Mouse (Mus musculus): ENCODE data around the gene Atp2a3.

Gene Atp2a3

DNA sequence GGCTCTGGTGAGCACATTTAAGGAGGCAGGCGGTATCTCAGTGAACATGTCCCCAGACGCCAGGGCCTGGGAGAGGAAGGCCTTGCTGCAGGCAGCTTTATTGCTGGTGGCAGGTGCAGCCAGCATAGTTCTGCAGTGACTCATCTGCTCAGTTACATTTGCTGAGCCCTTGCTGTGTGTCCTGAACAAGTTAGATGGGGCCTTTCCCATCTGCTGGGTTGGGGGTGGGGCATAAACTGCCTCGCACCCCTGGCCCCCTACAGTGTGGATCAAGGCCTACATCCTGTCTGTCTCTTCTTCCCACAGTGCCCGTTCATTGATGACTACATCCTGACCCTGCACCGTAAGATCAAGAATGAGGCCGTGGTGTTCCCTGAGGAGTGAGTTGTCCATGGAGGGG is 75.9 kb downstream of the Atp2a3 start:
- DNase-seq (ENCODE audit: low read depth, low spot score), result no peak

DNA sequence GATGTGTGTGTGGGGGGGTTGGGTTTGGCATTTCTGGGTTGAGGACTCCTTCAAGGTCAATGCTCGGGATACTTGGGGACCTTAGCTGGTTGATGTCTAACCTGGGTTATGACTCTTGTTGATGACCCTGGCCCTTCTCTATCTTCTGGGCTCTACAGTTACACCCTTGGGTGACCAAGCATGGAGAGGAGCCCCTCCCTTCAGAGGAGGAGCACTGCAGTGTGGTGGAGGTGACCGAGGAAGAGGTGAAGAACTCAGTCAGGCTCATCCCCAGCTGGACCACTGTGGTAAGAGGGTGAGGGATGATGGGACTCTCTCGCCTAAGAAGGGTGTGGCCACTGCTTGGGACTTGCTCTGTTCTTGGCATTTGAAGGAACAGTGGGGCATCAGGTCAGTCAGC is 76.7 kb downstream of the Atp2a3 start:
- no peak for DNase-seq (ENCODE audit: low read depth, low spot score)

DNA sequence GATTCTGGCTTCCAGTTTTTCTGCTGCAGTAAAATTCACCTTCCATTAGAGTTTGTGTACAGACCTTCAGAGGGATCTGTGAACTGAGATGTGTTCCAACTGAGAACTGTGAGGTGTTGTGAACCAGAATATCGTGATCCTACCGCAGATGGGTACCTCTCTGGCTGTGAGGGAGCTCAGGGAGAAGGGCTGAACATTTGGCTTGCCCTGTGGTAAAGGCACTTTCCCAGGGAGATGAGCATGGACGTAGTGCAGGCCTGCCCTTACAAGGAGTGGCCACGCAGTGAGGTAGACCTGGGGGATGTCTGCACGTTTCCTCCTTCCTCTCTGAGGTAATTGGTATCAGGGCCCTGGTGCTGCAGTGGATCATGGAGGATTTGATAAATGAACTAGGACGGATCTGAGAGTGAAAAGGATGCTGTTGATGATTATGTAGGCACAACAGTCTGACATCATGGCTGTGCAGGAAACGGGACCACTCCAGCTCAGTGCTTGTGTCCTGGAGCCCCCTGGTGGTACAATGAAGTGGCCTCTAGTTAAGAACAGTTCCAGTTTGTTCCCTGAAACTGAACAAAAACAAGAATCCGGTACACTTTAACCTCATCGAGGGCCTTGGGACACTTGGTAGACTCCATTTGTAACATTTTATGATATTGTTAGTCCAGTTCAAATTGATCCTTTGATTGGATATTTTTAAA is 78.3 kb downstream of the Atp2a3 start:
- DNase-seq (ENCODE audit: low read depth, low spot score), result no peak
